Mouse (Mus musculus) hindbrain, embryonic 10.5 days (tissue): Measurements from ENCODE around the gene Enox2. TPM values are rescaled to one million over a fixed set of nuclear protein-coding genes. Genes with fewer than 3 reads are reported as not detected.
"Not testable (repeated sequence)": the region's sequence is repeated elsewhere in the genome, so short reads cannot be mapped to it uniquely, and the experiment has no call there.

ENCODE experiments used
- DNase-seq: peaks from one replicate; pipeline ENCODE4 v3.0.0-alpha.2; 2017; ENCODE audit warnings: low spot score
- H3K27ac ChIP-seq: fragments of 300-500 bp; sonication (generic); 2 replicates; pipeline ENCODE4 v1.5.1; 2016; ENCODE audit warnings: mild to moderate bottlenecking, moderate library complexity
- H3K27me3 ChIP-seq: fragments of 300-500 bp; sonication (generic); 2 replicates; pipeline ENCODE4 v1.6.1; 2016; ENCODE audit warnings: mild to moderate bottlenecking; ENCODE audit not compliant: poor library complexity, insufficient read depth, severe bottlenecking
- H3K36me3 ChIP-seq: fragments of 300-500 bp; sonication (generic); 2 replicates; pipeline ENCODE4 v1.6.1; 2016; ENCODE audit warnings: mild to moderate bottlenecking, moderate library complexity
- H3K4me1 ChIP-seq: fragments of 300-500 bp; sonication (generic); replicated peaks from 2 replicates; pipeline ENCODE4 v1.6.1; 2016; ENCODE audit warnings: mild to moderate bottlenecking
- H3K4me3 ChIP-seq: fragments of 300-500 bp; sonication (generic); 2 replicates; pipeline ENCODE4 v1.5.1; 2016; ENCODE audit warnings: mild to moderate bottlenecking, moderate library complexity
- H3K9me3 ChIP-seq: fragments of 300-500 bp; sonication (generic); 2 replicates; pipeline ENCODE4 v1.6.1; 2016; ENCODE audit warnings: mild to moderate bottlenecking, moderate library complexity
- WGBS: fragments of 180-500 bp; shearing (Covaris S2); methylation state at CpG from one replicate; pipeline ENCODE4 v1.1.7; 2016; 5-methylcytosine and 5-hydroxymethylcytosine counted together
- polyA plus RNA-seq: library from polyadenylated mRNA; unstranded; fragments of >200 nt; fragmentation: Nextera tagmentation; extraction: Ambion mirVana; gene quantifications from 2 replicates; pipeline ENCODE4 v1.2.1, GENCODE M21; 2016

Enox2 gene
- polyA plus RNA-seq, 1 experiment from 2014 or later = 11.6 TPM

DNA sequence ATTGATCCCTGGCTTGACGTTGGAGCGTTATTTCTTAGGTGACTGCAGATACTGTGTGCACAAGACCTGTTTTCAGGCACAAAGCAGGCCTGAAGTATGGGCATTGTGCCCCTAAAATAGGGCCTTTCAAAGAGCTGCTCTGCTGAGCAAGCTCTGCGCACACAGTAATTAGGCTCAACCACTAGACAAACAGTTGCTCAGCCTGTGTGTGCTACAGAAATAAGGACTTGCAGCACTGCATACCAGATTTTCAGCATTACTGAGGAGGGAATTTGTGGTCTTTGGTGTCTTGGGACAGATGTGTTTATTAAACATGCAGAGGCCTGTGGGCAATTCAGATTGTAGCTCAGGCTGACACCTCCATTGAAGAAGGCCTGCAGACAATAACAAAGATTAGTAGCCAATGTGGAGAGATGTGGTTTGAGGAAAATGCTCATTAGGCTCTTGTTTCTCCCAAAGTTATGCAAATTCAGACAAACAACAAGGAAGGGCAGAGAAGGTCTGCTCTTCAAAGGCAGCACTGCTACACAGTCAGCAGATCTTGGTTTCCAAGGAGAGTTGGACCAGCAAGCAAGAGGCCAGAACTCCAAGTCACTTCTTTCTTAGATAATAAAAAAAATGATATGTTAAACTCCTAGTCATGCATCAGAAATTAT lies 163.2 kb downstream of the Enox2 start:
- DNase-seq = peak; percentile 2
- Histone ChIP-seq H3K27ac (no peak overlapping the region), H3K27me3 (no peaks in the 10 kb centered on the region), H3K4me1 (peaks cover 3% of the 10 kb centered on the region; the same call in 1 of the 2 replicates), H3K9me3 (no peaks in the 10 kb centered on the region), H3K36me3 (no peaks in the 10 kb centered on the region), H3K4me3 (no peak overlapping the region)
- WGBS = 53% methylated on average over 3 of the region's 3 CpGs

DNA sequence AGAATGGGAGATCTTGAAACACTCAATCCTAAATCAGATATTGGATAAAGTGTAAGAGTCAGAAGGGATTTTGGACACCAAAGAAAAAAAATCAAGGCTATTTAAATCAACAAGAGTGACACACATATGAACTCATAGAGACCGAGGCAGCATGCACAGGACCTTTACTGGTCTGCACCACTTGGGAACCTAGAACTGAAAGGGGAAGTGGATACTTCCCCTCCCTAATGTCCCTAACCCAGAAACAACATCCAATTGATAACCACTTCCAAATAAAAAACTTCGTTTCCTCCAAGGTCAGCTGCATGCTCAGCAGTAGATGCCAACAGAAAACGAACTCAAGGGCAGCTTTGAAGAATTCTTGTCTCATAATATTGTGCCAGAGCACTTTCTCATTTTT lies 171.6 kb downstream of the Enox2 start:
- WGBS = 80% methylated on average over 3 of the region's 3 CpGs
- Histone ChIP-seq H3K27ac (no peak overlapping the region), H3K27me3 (no peaks in the 10 kb centered on the region), H3K36me3 (no peaks in the 10 kb centered on the region), H3K9me3 (no peaks in the 10 kb centered on the region), H3K4me1 (no peaks in the 10 kb centered on the region), H3K4me3 (no peak overlapping the region)
- DNase-seq = no peak

DNA sequence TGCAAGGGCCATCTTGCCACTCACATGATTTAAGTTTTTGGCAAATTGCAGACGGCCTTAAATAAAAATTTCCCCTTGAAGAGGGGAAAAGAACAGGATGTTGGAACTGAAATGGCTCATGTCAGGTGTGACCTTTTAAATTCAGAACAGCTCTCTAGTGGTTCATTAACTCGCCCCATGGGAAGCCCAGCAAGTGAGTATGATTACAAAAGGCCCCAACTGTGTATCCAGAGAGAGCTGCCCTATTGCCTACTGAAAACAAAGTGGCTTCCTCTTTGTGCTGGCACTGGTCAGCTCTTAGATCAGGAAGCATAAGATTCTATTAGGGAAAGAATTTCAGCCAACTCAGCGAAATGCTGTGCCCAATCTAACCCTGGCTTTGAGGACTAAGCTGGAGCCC lies 175.6 kb downstream of the Enox2 start:
- Histone ChIP-seq H3K9me3 (no peaks in the 10 kb centered on the region), H3K36me3 (no peaks in the 10 kb centered on the region), H3K4me1 (no peaks in the 10 kb centered on the region), H3K27ac (no peak overlapping the region), H3K27me3 (no peaks in the 10 kb centered on the region), H3K4me3 (no peak overlapping the region)
- WGBS = 28% methylated on average over 3 of the region's 3 CpGs
- no peak for DNase-seq

DNA sequence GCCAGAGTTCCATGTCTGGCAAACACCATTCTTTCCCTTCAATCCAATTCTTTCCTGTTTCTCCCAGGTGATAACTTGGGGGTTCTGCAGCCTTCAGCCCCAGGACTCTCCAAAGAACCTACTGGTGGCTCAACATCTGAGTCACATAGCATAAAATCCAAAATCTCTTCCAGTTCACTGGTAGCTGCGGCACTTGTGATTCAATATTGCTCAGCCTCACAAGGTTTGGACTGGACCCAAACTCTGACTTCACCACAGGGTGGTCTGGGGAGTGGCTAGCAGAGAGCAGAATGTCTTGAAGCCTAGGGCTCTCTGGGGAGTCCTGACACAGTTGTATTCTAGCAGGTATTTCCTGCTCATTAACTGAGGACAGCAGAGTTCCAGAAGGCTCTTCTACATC lies 187.5 kb downstream of the Enox2 start:
- H3K4me1 ChIP-seq, DNase-seq, H3K36me3 ChIP-seq, H3K27me3 ChIP-seq, H3K27ac ChIP-seq, H3K4me3 ChIP-seq, H3K9me3 ChIP-seq: not testable (repeated sequence)
- 97% methylated on average over 1 of the region's 1 CpGs for whole genome bisulfite sequencing

DNA sequence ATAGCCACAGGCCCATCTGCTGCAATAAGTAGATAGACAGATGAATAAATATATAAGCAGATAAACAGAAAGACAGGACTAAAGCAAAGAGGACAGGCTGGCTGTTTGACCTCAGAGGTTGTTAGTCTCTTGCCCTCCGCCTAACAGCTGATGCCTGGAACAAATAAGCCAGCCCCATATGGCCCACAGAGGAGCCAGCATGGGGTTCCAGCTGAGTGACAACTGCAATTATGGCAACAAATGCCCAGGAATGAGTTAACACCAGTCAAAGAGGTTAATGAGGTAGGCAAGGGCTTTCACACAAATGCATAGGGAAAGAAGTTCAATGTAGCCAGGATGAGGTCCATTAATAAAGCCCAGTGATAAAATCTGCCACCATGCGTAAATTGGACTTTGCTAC lies 191.8 kb downstream of the Enox2 start:
- Histone ChIP-seq H3K27me3 (peaks cover 4% of the 10 kb centered on the region; the same call in 1 of the 2 replicates), H3K27ac (no peak overlapping the region), H3K9me3 (no peaks in the 10 kb centered on the region), H3K4me1 (0 out of 2 replicates have a peak, but pooled peaks cover 5% of the 10 kb centered on the region), H3K4me3 (no peak overlapping the region), H3K36me3 (no peaks in the 10 kb centered on the region)
- DNase-seq = peak; percentile 49
- WGBS = 55% methylated on average over 2 of the region's 2 CpGs

DNA sequence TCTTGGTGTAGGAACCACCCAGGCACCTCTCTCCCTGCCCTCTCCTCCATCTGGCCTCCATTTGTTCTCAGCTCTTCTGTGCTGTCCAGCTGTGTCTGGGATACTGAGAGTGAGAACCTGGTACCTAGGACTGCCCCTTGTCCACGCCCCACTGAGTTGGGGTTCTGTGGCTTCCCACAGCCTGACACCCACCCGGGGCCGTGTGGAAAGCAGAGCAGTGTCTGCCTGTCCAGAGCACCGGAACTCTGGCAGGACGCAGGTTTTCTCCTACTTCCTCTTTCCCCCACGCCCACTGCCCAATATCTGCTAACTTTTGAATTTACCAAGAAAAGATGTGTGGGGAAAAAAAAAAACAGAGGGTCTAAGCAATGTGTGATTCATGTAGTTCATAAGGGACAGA lies 213.0 kb downstream of the Enox2 start:
- H3K9me3 ChIP-seq = no peaks in the 10 kb centered on the region
- H3K36me3 ChIP-seq = no peaks in the 10 kb centered on the region
- WGBS = 82% methylated on average over 6 of the region's 6 CpGs
- H3K4me1 ChIP-seq = no peaks in the 10 kb centered on the region
- H3K27ac ChIP-seq = no peak overlapping the region
- H3K4me3 ChIP-seq = no peak overlapping the region
- no peaks in the 10 kb centered on the region for H3K27me3 ChIP-seq
- DNase-seq = no peak

DNA sequence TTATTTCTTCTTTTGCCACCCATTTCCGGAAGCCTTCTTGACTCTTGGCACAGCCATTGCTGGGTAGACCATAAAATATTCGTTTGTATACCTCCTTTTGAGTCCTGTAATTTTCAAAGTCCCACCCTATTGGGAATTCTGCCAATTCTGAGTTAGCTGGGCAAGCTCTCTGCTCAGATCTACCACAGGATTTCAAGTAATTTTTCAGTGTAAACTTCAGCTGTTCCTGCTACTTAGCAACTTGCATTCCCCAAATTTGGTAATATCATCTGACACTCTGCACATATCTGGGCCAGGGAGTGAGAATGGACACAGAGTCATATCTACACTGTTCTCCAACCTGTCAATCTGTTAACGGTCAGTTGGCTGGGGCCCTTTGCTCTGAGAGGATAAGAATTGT lies 214.5 kb downstream of the Enox2 start:
- H3K9me3 ChIP-seq = no peaks in the 10 kb centered on the region
- no peaks in the 10 kb centered on the region for H3K36me3 ChIP-seq
- no peaks in the 10 kb centered on the region for H3K4me1 ChIP-seq
- no peaks in the 10 kb centered on the region for H3K27me3 ChIP-seq
- H3K27ac ChIP-seq = no peak overlapping the region
- H3K4me3 ChIP-seq = no peak overlapping the region
- 78% methylated on average over 3 of the region's 3 CpGs for WGBS
- DNase-seq = no peak

DNA sequence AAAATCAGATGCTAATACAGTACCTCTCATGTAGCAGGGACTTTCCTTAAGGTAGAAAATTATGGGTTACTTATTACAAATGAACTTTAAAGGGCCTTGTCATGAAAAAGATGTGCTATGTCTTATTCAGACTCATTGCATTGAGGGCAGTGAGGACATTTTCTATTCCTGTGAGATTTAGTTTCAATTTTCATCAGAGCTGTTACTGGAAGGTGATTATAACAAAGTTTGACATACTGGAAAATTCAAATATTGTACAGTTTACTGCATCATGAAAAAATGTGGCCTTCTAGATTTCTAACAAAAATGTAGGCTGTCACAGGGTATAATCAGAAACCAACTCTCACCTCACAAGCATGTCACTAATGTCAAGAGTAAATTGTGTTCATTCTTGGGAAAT lies 242.9 kb downstream of the Enox2 start:
- Histone ChIP-seq H3K27me3 (no peaks in the 10 kb centered on the region), H3K4me1 (no peaks in the 10 kb centered on the region), H3K9me3 (no peaks in the 10 kb centered on the region), H3K27ac (no peak overlapping the region), H3K4me3 (no peak overlapping the region), H3K36me3 (no peaks in the 10 kb centered on the region)
- DNase-seq = no peak

DNA sequence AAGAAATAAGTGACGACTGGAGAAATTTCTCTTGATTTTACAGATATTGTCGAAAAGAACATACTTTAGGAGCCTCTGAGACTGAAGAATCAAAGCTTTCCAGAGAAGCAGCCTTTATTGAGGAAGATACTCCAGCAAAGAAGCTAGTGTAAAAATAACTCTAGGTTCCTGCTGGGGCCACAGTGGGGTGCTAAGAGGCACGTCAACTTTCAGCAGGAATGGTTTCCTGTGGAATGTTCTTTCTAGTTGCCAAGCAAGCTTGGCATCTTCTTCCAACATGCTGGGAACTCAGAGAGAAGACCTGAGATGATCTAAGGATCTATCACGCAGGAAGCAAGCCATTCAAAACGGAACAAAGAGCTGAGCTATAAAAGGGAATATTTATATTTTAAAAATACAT lies 278.3 kb downstream of the Enox2 start:
- H3K4me1 ChIP-seq = no peaks in the 10 kb centered on the region
- no peak for DNase-seq
- no peak overlapping the region for H3K27ac ChIP-seq
- no peaks in the 10 kb centered on the region for H3K27me3 ChIP-seq
- H3K9me3 ChIP-seq = no peaks in the 10 kb centered on the region
- H3K36me3 ChIP-seq = no peaks in the 10 kb centered on the region
- no peak overlapping the region for H3K4me3 ChIP-seq
- WGBS = 67% methylated on average over 5 of the region's 5 CpGs

DNA sequence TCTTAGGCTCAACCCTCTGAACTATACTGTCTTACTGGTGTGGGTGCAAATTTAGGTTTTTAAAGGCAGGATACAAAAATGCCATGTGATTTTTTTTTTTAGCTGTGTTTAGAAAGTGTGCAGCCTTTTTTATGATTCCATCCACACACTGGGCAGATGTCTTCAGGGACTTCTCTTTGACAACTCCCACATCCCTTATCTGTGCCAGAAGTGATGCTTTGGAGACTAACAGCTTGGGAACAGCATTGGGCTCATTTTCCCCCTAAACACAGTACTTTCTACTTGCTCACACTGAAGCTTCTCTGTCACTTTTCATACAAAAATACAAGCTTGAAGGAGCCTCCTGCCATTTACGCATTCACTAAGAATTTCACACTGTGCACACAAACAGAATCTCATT lies 282.4 kb downstream of the Enox2 start:
- H3K9me3 ChIP-seq = no peaks in the 10 kb centered on the region
- H3K27ac ChIP-seq = no peak overlapping the region
- H3K4me3 ChIP-seq = no peak overlapping the region
- H3K27me3 ChIP-seq = no peaks in the 10 kb centered on the region
- WGBS = 87% methylated on average over 1 of the region's 1 CpGs
- H3K36me3 ChIP-seq = no peaks in the 10 kb centered on the region
- DNase-seq = no peak
- no peaks in the 10 kb centered on the region for H3K4me1 ChIP-seq

DNA sequence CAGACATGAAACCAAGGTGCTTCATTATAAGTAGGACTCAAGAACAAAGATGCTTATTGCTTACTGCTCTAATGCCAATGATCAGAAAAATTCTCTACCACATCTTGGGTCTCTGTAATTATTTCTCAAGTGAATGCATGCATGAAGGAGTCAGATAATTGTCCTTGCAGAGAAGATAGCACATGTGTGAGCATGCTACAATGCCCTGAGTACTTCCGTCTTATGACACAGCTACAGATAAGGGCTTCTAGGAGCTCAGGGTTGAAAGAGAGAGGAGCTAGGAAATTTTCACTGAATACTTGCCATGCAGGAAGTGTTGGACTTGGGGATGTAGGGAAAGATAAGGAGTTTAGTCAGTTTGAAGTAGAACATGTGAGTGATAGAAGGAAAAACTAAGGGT lies 285.2 kb downstream of the Enox2 start:
- no peaks in the 10 kb centered on the region for H3K36me3 ChIP-seq
- no peak for DNase-seq
- WGBS = 81% methylated on average over 1 of the region's 1 CpGs
- no peak overlapping the region for H3K27ac ChIP-seq
- H3K9me3 ChIP-seq = no peaks in the 10 kb centered on the region
- H3K4me3 ChIP-seq = no peak overlapping the region
- no peaks in the 10 kb centered on the region for H3K27me3 ChIP-seq
- H3K4me1 ChIP-seq = no peaks in the 10 kb centered on the region

DNA sequence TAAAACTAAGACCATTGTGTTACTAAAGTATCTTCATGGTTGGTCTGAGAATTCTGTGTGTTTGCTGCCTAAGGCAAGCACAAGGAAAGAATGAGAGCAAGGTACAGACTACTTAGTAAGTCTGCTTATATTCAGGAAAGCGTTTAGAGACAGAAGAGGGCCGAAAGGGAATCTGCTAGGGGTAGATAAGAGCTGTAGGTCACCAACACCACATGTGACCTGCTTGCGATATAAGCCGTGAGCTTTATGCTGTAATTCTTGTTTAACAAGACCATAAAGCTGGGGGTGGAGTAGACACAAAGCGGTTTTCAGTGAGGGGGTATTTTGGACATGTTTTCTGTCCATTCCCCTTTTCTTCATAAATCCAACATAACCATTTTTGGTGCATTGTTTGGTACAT lies 302.4 kb downstream of the Enox2 start:
- no peaks in the 10 kb centered on the region for H3K36me3 ChIP-seq
- 85% methylated on average over 5 of the region's 5 CpGs for WGBS
- no peak overlapping the region for H3K4me3 ChIP-seq
- no peaks in the 10 kb centered on the region for H3K27me3 ChIP-seq
- no peaks in the 10 kb centered on the region for H3K4me1 ChIP-seq
- H3K27ac ChIP-seq = no peak overlapping the region
- H3K9me3 ChIP-seq = 0 out of 2 replicates have a peak, but pooled peaks cover 2% of the 10 kb centered on the region
- no peak for DNase-seq

DNA sequence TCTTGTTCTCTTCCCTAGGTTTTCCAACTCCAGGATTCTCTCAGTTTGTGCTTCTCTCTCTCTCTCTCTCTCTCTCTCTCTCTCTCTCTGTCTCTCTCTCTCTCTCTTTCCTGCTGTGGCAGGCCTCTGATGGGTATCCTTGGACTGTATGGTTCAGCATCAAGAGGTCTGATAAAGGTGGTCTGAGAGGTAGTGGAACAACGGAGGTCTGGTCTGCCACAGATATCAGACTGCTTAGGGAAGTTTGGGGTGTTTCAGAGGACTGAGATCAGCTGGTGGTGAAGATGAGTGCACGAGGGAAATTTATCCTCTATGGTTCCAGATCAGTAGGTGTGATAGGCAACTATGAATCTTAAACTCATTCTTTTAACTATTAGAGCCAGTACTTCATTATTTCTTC lies 303.6 kb downstream of the Enox2 start:
- Histone ChIP-seq H3K36me3 (no peaks in the 10 kb centered on the region), H3K4me1 (no peaks in the 10 kb centered on the region), H3K27ac (no peak overlapping the region), H3K27me3 (no peaks in the 10 kb centered on the region), H3K9me3 (0 out of 2 replicates have a peak, but pooled peaks cover 2% of the 10 kb centered on the region), H3K4me3 (no peak overlapping the region)
- 87% methylated on average over 2 of the region's 2 CpGs for WGBS
- no peak for DNase-seq
